Comparison of ENCODE assay signal across 21 mouse cellular contexts in genomic region chr6:144463274-144463673, GRCm38 (mm10).
"Had no signal": no experiment of that assay in that cellular context is flagged by ENCODE, and none has a peak within 500 bp of the region (broad histone marks: within the 10 kb centered on the region; RNA-seq: fewer than 3 reads in every experiment).

No protein-coding gene starts in this region.

- H3K27me3 ChIP-seq: limb, embryonic 15.5 days; midbrain, embryonic 12.5 days; midbrain, embryonic 15.5 days; neural tube, embryonic 12.5 days; stomach, embryonic 15.5 days had no signal

- H3K4me2 ChIP-seq: limb, embryonic 15.5 days; liver, embryonic 11.5 days; lung, embryonic 14.5 days; midbrain, embryonic 12.5 days; midbrain, embryonic 15.5 days; neural tube, embryonic 12.5 days; neural tube, embryonic 15.5 days; stomach, embryonic 15.5 days had no signal

- H3K27ac ChIP-seq: kidney, postnatal 0 days; layer of hippocampus, adult 2 months; limb, embryonic 15.5 days; liver, embryonic 14.5 days; macrophage; midbrain, embryonic 12.5 days; midbrain, embryonic 15.5 days; neural tube, embryonic 12.5 days; neural tube, embryonic 15.5 days; stomach, embryonic 15.5 days had no signal

- H3K4me3 ChIP-seq: layer of hippocampus, adult 2 months; limb, embryonic 15.5 days; midbrain, embryonic 12.5 days; midbrain, embryonic 15.5 days; neural tube, embryonic 12.5 days; neural tube, embryonic 15.5 days; stomach, embryonic 15.5 days had no signal

- H3K36me3 ChIP-seq: limb, embryonic 15.5 days; midbrain, embryonic 12.5 days; midbrain, embryonic 15.5 days; neural tube, embryonic 12.5 days; neural tube, embryonic 15.5 days; stomach, embryonic 15.5 days had no signal

- ATAC-seq: intestine, postnatal 0 days; liver, postnatal 0 days; lung, postnatal 0 days; midbrain, embryonic 15.5 days had no signal

- DNase-seq: layer of hippocampus, adult 9-11 months; left cerebral cortex, postnatal 4 days; liver, postnatal 0 days; lung, embryonic 14.5 days; right cerebral cortex, adult 18-20 months; right cerebral cortex, postnatal 14 days; right cerebral cortex, postnatal 4 days; thymus, postnatal 25 days had no signal

- H3K9ac ChIP-seq: limb, embryonic 15.5 days; liver, embryonic 14.5 days; liver, postnatal 0 days; lung, embryonic 14.5 days; midbrain, embryonic 12.5 days; midbrain, embryonic 15.5 days; neural tube, embryonic 12.5 days; neural tube, embryonic 15.5 days; stomach, embryonic 15.5 days had no signal

- H3K4me1 ChIP-seq: midbrain, embryonic 12.5 days; midbrain, embryonic 15.5 days; neural tube, embryonic 12.5 days; neural tube, embryonic 15.5 days; stomach, embryonic 15.5 days had no signal

- H3K9me3 ChIP-seq: limb, embryonic 15.5 days; midbrain, embryonic 12.5 days; midbrain, embryonic 15.5 days; neural tube, embryonic 12.5 days; neural tube, embryonic 15.5 days; stomach, embryonic 15.5 days had no signal
